Mouse (Mus musculus) E14TG2a.4 (cell line): ENCODE results near the gene Sgsm1.

ENCODE experiments used
- CTCF ChIP-seq: conservative IDR thresholded peaks from 2 replicates; pipeline ENCODE4 v1.5.1; 2014; ENCODE audit warnings: low read length
- NANOG ChIP-seq: IDR thresholded peaks from 2 replicates; pipeline ENCODE4 v1.6.1; 2014; ENCODE audit warnings: borderline replicate concordance, low read length, mixed read lengths

- TF ChIP-seq CTCF = no peak
- TF ChIP-seq NANOG = no peak
These were observed 29.0 kb downstream of the Sgsm1 start for GRCm38 (mm10) chr5:113281557-113281956.
